Mouse (Mus musculus): ENCODE measurements around the gene Six6. TPM values are rescaled to one million over a fixed set of nuclear protein-coding genes. Genes with fewer than 3 reads are reported as not detected.

Six6 gene
- polyA plus RNA-seq, 1 experiment from 2014 or later = not detected

DNA sequence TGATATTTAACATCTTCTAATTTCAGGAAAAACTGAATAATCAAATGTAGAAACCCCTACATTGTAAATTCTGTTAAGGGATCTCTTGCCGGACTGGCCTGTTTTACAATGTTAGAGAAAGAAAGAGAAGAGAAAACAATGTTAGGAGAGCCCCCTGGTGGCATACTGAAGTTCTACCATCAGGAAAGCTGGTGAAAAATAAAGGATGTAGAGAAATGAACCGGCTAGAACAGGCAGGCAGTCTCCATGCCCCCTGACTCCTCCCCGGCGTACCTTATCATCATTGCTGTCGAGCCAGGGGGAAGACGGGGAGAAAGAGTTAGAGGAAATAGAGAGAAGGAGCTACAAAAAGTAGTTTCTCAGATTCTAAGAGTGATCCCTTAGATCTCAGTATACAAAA is 33.5 kb downstream of the Six6 start:
- Histone ChIP-seq H3K4me3 (no peak overlapping the region), H3K27ac (no peak overlapping the region), H3K9me3 (no peaks in the 10 kb centered on the region), H3K4me1 (peaks cover 7% of the 10 kb centered on the region; the same call in 1 of the 2 replicates), H3K27me3 (ENCODE audit: insufficient read depth, poor library complexity, severe bottlenecking) (peaks cover 9% of the 10 kb centered on the region; the same call in 1 of the 2 replicates), H3K36me3 (no peaks in the 10 kb centered on the region)
- DNase-seq (ENCODE audit: low spot score) = no peak
- 10% methylated on average over 6 of the region's 6 CpGs for WGBS

DNA sequence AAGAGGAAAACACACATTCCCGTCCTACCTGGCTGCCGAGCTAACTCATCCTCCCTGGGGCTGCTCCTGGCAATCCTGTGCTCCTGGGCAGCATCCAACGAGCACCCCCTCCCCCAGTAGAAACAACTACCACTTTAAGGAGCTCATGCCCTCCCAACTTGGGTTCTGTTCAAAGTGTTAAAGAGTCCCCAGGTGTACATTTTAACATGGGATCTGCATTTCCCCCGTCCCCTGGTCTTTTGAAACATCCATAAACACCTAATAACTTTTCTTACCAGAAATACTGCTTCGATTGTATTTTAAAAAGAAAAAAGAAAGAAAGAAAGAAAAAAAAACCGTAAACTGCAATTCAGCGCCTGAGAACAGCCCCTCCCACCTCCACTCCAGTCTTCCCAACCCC is 36.5 kb downstream of the Six6 start:
- DNase-seq (ENCODE audit: low spot score) = no peak
- 0 out of 2 replicates have a peak overlapping the region, but pooled peaks have one; percentile 32 for H3K27ac ChIP-seq
- no peaks in the 10 kb centered on the region for H3K36me3 ChIP-seq
- 3% methylated on average over 7 of the region's 7 CpGs for WGBS
- H3K4me3 ChIP-seq = peak overlapping the region; percentile 53
- H3K9me3 ChIP-seq = no peaks in the 10 kb centered on the region
- H3K27me3 ChIP-seq (ENCODE audit: insufficient read depth, poor library complexity, severe bottlenecking) = peaks cover 9% of the 10 kb centered on the region; the same call in 1 of the 2 replicates
- peaks cover 7% of the 10 kb centered on the region; the same call in 1 of the 2 replicates for H3K4me1 ChIP-seq

DNA sequence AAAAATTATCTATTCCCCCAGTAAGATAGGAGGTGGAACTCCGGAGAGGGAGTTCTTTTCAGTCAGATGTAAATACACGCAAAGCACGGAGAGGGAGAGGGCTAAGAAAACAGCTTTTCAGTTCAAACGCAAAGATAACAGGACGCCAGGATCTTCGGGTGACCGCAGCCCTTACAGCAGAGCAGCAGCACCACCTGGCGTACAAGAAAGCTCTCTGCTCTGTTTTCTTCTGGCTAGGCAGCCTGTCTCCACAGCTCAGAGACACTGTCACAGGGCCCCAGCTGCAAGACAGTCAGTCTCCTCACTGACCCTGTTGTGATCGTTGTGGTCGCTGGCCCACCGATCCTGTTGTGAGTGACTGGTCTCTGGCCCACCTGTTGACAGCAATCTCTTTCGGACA is 37.0 kb downstream of the Six6 start:
- peak overlapping the region; percentile 53 for H3K4me3 ChIP-seq
- WGBS = under 1% methylated on average over 12 of the region's 12 CpGs

DNA sequence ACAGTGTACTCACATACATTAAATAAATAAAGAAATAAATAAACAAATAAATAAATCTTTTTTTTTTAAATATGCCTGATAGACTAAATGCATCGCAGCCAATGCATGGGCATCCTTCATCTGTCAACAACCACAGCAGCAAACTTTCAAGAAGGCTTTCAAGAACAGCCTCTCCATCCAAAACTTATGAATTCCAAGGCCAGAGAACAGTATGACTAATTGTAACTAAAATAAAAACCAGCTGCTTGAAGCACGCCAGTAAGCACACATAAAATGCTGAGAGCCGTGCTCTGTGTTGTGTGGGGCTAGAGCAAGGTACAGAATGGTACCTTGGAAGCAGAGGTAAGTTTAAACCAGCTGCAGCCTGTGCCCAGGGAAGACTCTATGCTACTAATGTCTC is 38.2 kb downstream of the Six6 start:
- H3K27me3 ChIP-seq (ENCODE audit: insufficient read depth, poor library complexity, severe bottlenecking) = peaks cover 8% of the 10 kb centered on the region; the same call in 1 of the 2 replicates
- WGBS = 85% methylated on average over 3 of the region's 3 CpGs
- H3K4me3 ChIP-seq = no peak overlapping the region
- no peaks in the 10 kb centered on the region for H3K36me3 ChIP-seq
- no peak overlapping the region for H3K27ac ChIP-seq
- H3K4me1 ChIP-seq = peaks cover 7% of the 10 kb centered on the region; the same call in 1 of the 2 replicates
- no peaks in the 10 kb centered on the region for H3K9me3 ChIP-seq
- no peak for DNase-seq (ENCODE audit: low spot score)

More for the DNA sequence above, 37.0 kb downstream of the Six6 start:
- H3K4me1 ChIP-seq = peaks cover 7% of the 10 kb centered on the region; the same call in 1 of the 2 replicates
- no peaks in the 10 kb centered on the region for H3K36me3 ChIP-seq
- no peaks in the 10 kb centered on the region for H3K9me3 ChIP-seq
- DNase-seq (ENCODE audit: low spot score) = peak; percentile 89
- peaks cover 9% of the 10 kb centered on the region; the same call in 1 of the 2 replicates for H3K27me3 ChIP-seq (ENCODE audit: insufficient read depth, poor library complexity, severe bottlenecking)
- H3K27ac ChIP-seq = 0 out of 2 replicates have a peak overlapping the region, but pooled peaks have one; percentile 32

DNA sequence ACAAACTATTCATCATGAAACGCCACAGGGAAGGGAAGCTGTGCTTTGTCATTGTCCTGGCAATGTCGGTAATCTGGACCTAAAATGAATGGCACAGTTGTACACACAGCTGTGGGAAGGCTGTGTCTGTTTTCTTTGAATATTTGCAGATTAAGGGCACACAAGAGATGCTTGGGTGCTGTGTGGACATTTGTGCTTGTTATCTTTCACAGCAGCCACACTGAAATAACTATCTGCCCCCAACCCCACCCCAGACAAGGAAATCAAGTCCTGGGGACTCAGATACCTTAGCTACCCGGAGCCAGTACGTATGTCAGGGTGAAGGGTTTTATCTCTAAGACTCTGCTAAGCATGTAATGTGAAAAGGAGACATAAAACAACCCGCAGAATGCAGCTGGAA is 39.5 kb downstream of the Six6 start:
- no peak for DNase-seq (ENCODE audit: low spot score)
- 60% methylated on average over 5 of the region's 5 CpGs for WGBS
- no peaks in the 10 kb centered on the region for H3K36me3 ChIP-seq
- no peak overlapping the region for H3K27ac ChIP-seq
- H3K9me3 ChIP-seq = no peaks in the 10 kb centered on the region
- no peak overlapping the region for H3K4me3 ChIP-seq
- H3K27me3 ChIP-seq (ENCODE audit: insufficient read depth, poor library complexity, severe bottlenecking) = peaks cover 4% of the 10 kb centered on the region; the same call in 1 of the 2 replicates
- H3K4me1 ChIP-seq = peaks cover 7% of the 10 kb centered on the region; the same call in 1 of the 2 replicates

DNA sequence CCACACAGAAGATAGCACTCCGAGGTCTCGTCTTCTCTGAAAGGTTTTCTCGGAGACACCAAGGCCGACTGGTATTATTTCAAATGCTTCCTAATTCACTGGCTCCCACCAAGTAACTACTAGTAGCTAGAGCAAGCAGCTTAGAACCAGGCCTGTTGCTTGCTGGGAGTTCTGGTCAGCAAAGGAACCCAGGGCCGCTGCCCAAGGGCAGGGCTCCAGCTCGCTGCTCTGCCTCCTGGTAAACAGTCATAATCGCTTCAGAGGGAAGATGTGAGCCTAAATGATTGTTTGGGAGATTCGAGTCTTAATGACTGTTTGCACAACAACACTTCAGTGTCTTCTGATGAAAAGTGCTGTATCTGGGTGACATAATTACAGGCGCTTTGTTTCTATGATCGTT is 42.9 kb downstream of the Six6 start:
- Histone ChIP-seq H3K4me3 (no peak overlapping the region), H3K9me3 (no peaks in the 10 kb centered on the region), H3K4me1 (no peaks in the 10 kb centered on the region), H3K27ac (no peak overlapping the region), H3K36me3 (no peaks in the 10 kb centered on the region), H3K27me3 (ENCODE audit: insufficient read depth, poor library complexity, severe bottlenecking) (0 out of 2 replicates have a peak, but pooled peaks cover 3% of the 10 kb centered on the region)
- 78% methylated on average over 10 of the region's 10 CpGs for WGBS
- DNase-seq (ENCODE audit: low spot score) = no peak

DNA sequence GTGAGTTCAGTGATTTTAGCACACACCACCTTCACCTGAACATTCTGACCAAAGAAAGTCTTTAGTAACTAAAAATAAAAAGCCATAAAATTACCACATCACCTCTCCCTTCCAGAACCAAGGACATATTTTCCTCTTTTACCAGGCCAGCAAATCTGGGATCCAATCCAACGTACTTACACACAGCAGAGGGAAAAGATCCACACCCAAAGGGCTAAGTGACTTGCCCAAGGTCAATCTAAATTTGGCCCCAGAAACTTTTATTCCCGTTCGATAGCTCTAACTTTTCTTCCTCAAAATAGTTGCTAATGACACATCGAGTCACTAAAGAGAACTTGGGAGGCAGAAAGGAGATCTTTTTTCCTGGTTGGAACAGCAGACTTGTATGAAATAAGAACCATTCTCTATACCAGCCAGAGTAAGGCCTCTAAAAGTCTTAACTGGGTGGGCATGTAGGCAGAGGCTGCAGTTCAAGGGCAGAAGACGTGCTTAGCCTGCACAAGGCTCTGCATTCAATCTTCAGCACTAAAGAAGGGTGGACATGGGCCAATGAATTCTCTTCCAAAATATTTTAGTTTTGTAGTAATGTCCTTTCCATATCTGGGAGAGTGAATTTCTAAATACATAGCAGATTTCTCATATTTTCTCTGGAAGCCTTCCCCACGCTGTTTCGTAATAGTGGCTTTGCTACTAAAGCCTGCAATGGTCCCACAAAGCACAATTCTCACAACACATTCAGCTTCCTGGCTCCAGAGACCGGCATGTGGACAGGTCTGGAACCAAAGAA is 43.6 kb downstream of the Six6 start:
- WGBS = 83% methylated on average over 8 of the region's 8 CpGs
- Histone ChIP-seq H3K27me3 (ENCODE audit: insufficient read depth, poor library complexity, severe bottlenecking) (0 out of 2 replicates have a peak, but pooled peaks cover 3% of the 10 kb centered on the region), H3K27ac (no peak overlapping the region), H3K4me3 (no peak overlapping the region), H3K36me3 (no peaks in the 10 kb centered on the region), H3K4me1 (no peaks in the 10 kb centered on the region), H3K9me3 (no peaks in the 10 kb centered on the region)
- no peak for DNase-seq (ENCODE audit: low spot score)

Other genes with a start within 250 kb of the Six6 start
- 36.0 and 49.3 TPM in 2 replicates for gene Ppm1a, start 182.4 kb upstream of the Six6 start, polyA plus RNA-seq (2016; fragmentation: Nextera tagmentation; extraction: Ambion mirVana)
- gene 4930447C04Rik, start 882 bp downstream of the Six6 start, polyA plus RNA-seq (2016; fragmentation: Nextera tagmentation; extraction: Ambion mirVana) = 4.3 and 4.8 TPM in 2 replicates
- gene Six1, start 114.0 kb downstream of the Six6 start, polyA plus RNA-seq (2016; fragmentation: Nextera tagmentation; extraction: Ambion mirVana) = 2.5 and 5.4 TPM in 2 replicates
- gene Six4, start 173.6 kb downstream of the Six6 start, polyA plus RNA-seq (2016; fragmentation: Nextera tagmentation; extraction: Ambion mirVana) = 3.4 and 5.8 TPM in 2 replicates
- gene Mnat1, start 183.8 kb downstream of the Six6 start, polyA plus RNA-seq (2016; fragmentation: Nextera tagmentation; extraction: Ambion mirVana) = 26.8 and 32.7 TPM in 2 replicates

Measured in heart, embryonic 10.5 days (tissue).